Mouse (Mus musculus) heart, embryonic 13.5 days (tissue): ENCODE results near the gene Tnfsf13. TPM values are rescaled to one million over a fixed set of nuclear protein-coding genes. Genes with fewer than 3 reads are reported as not detected.

Experiments used
- ATAC-seq: fragments of 200-750 bp; cut with Nextera tagmentation; 2 replicates; pipeline ENCODE4 v1.8.0; 2017; ENCODE audit warnings: moderate TSS enrichment; ENCODE audit not compliant: insufficient number of reproducible peaks, low FRiP score, low TSS enrichment; ENCODE audit errors: extremely low read depth
- H3K27ac ChIP-seq: fragments of 300-500 bp; sonication (generic); replicated peaks from 2 replicates; pipeline ENCODE4 v1.5.1; 2015; ENCODE audit warnings: moderate library complexity, mild to moderate bottlenecking, inconsistent platforms
- H3K27me3 ChIP-seq: fragments of 300-500 bp; sonication (generic); replicated peaks from 2 replicates; pipeline ENCODE4 v1.6.1; 2015; ENCODE audit warnings: mild to moderate bottlenecking, inconsistent platforms
- H3K36me3 ChIP-seq: fragments of 300-500 bp; sonication (generic); 2 replicates; pipeline ENCODE4 v1.6.1; 2015; ENCODE audit warnings: mild to moderate bottlenecking, inconsistent platforms
- H3K4me1 ChIP-seq: fragments of 300-500 bp; sonication (generic); 2 replicates; pipeline ENCODE4 v1.6.1; 2015; ENCODE audit warnings: inconsistent platforms
- H3K4me2 ChIP-seq: fragments of 300-500 bp; sonication (generic); 2 replicates; pipeline ENCODE4 v1.6.1; 2015; ENCODE audit warnings: inconsistent platforms, mild to moderate bottlenecking, moderate library complexity
- H3K4me3 ChIP-seq: fragments of 300-500 bp; sonication (generic); 2 replicates; pipeline ENCODE4 v1.5.1; 2015; ENCODE audit warnings: moderate library complexity, mild to moderate bottlenecking, inconsistent platforms
- H3K9ac ChIP-seq: fragments of 300-500 bp; sonication (generic); 2 replicates; pipeline ENCODE4 v1.6.1; 2015; ENCODE audit warnings: inconsistent platforms, mild to moderate bottlenecking, moderate library complexity
- H3K9me3 ChIP-seq: fragments of 300-500 bp; sonication (generic); 2 replicates; pipeline ENCODE4 v1.6.1; 2016; ENCODE audit warnings: inconsistent platforms
- WGBS: fragments of 180-500 bp; shearing (Covaris S2); methylation state at CpG from one replicate; pipeline ENCODE4 v1.1.7; 2015; ENCODE audit warnings: mixed read lengths; 5-methylcytosine and 5-hydroxymethylcytosine counted together
- polyA plus RNA-seq: library from polyadenylated mRNA; unstranded; fragments of >200 nt; fragmentation: Nextera tagmentation; extraction: Ambion mirVana; gene quantifications from 2 replicates; pipeline ENCODE4 v1.2.1, GENCODE M21; 2015

Gene Tnfsf13
- polyA plus RNA-seq, 1 experiment from 2014 or later = 0.23 TPM

DNA sequence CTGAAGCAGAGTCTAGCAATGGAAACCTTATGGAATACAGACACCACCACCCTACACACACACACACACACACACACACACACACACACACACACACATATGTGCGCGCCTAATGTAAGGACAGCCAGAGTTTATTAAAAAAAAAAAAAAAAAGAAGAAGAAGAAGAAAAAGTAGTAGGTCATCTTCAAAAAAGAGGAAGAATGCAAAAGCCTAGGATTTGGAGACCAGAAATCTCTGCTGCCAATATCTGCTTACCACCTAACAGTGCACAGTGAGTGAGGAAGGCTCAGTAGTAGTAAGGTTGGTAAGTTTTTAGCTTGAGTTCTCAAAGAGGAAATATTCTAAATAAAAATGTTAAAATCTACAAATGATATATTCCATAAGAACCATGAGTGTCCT, 6.4 kb downstream of the Tnfsf13 start:
- Histone ChIP-seq H3K9me3 (no peaks in the 10 kb centered on the region), H3K4me3 (no peak overlapping the region), H3K27ac (no peak overlapping the region), H3K9ac (no peak overlapping the region), H3K36me3 (peaks cover 64% of the 10 kb centered on the region), H3K4me2 (peak overlapping the region; percentile 17; the same call in 1 of the 2 replicates), H3K4me1 (peaks cover 34% of the 10 kb centered on the region), H3K27me3 (no peaks in the 10 kb centered on the region)
- no peak for ATAC-seq
- WGBS = 100% methylated on average over 2 of the region's 2 CpGs

DNA sequence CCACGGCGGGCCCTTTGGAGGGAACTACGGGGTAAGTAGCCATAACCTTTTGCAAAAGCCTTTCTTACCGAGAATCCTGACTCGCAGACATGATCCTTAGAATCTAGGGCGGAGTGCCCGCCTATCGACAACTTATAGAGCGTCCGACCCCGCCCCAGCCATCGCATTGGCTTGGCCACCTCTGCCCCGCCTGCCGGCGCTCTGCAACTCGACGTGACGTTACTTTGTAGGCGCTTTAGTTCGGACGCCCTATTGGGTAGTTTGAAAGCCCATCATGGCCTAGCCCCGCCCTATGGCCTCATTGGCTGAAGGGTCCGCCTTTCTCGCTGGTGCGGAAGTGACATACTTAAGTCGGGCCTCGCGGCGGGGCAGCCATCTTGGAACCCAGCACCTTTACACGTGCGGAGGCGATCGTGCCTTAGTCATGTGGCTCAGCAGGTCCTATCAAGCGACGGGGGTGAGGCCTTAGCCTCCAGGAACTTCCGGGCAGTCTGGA, 13.3 kb downstream of the Tnfsf13 start, which contains the start of gene Eif4a1:
Gene Eif4a1, minus strand, starts transcription at position 213 of the 496 bp plus-strand sequence.
- 0% methylated on average over 36 of the region's 36 CpGs for WGBS
- Histone ChIP-seq H3K4me3 (peak within 1 kb of the TSS; percentile 100), H3K9ac (peak within 1 kb of the TSS; percentile 100), H3K36me3 (peaks cover 82% of the 10 kb centered on the region), H3K27me3 (no peaks in the 10 kb centered on the region), H3K4me1 (peaks cover 28% of the 10 kb centered on the region), H3K4me2 (peak within 1 kb of the TSS; percentile 95), H3K27ac (peak within 1 kb of the TSS; percentile 99), H3K9me3 (no peaks in the 10 kb centered on the region)
- peak; percentile 94 for ATAC-seq

DNA sequence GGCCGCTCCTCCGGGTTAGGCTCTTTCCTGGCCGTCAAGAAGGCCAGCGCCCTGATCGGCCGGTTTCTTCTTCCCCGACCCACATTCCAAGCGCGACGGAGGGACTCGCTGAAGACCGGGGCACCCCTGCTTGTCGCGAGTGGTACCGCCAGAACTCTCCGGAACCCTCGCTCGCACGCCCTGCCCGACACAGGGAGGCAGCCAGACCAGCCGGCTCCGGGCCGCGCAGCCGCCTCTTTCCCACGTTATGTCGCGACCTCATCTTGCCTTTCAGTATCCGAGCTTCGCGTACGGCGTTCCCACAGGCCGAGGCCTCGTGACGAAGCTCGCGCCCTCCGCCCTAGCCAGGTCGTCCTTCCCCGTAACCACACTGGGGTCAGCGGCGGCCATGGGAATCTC, 13.9 kb downstream of the Tnfsf13 start:
- no peak for ATAC-seq
- WGBS = under 1% methylated on average over 43 of the region's 43 CpGs
- Histone ChIP-seq H3K9me3 (no peaks in the 10 kb centered on the region), H3K4me1 (peaks cover 28% of the 10 kb centered on the region), H3K4me2 (peak overlapping the region; percentile 95), H3K9ac (peak overlapping the region; percentile 100), H3K4me3 (peak overlapping the region; percentile 100), H3K36me3 (peaks cover 81% of the 10 kb centered on the region), H3K27ac (peak overlapping the region; percentile 99), H3K27me3 (no peaks in the 10 kb centered on the region)

DNA sequence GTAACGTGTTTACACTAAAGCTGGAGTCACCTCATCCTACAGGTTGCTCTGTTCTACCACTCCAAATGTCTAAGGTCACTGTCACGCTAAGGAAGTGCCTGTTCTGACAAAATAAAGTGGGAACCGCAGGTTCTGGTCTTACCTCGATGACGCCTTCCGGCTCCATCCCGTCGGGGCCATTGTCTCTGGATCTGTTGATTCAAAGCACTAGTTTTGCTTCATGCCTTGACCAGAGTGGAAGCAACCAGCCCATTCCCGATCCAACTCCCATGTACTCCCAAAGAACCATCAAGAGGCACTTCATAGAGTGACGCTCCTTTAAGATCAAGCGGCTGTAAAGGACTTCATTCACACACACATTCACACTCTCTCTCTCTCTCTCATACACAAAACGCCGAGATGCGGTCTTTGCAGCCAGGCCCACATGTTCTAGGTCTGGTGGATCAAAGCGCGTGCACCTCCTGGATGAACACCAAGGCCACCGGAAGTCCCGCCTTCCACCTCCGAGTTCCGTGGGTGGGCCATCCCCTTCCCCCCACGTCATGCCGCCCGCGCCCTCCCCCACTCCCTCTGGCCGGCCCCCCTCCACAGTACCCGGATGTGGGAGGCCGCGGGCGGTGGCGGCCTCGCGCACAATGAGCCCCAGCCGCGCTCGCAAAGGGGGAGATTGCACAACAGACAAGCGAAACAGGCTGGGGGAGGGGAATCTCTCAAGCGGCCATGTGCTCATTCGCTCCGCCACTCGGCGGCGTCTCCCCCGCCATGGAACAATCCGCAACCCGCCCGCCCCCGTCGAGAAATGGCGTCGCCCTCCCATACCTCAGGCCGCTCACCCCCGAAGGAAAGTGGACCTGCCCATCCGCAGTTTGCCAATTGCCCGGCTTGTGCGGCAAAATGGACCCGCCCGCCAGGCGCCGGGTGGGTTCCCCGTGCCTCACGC, 14.5 kb downstream of the Tnfsf13 start:
- peaks cover 81% of the 10 kb centered on the region for H3K36me3 ChIP-seq
- no peaks in the 10 kb centered on the region for H3K27me3 ChIP-seq
- ATAC-seq = peak; percentile 56
- H3K4me1 ChIP-seq = peaks cover 28% of the 10 kb centered on the region
- no peaks in the 10 kb centered on the region for H3K9me3 ChIP-seq
- peak overlapping the region; percentile 100 for H3K9ac ChIP-seq
- peak overlapping the region; percentile 99 for H3K27ac ChIP-seq
- H3K4me3 ChIP-seq = peak overlapping the region; percentile 100
- peak overlapping the region; percentile 95 for H3K4me2 ChIP-seq
- under 1% methylated on average over 61 of the region's 61 CpGs for WGBS

DNA sequence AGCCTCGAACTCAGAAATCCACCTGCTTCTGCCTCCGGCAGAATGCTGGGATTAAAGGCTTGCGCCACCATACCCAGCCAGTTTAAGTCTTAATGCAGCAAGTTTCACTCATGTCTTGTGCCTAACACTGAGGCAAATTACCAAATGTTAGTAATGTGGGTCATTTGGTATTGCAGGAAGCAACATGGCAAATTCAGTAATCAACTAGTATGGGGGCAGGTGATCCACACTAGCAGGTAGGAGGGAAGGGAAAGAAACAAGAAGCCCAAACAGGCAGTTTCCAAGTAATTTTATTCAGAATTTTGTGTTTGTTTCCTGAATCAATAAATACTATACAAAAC, 18.9 kb downstream of the Tnfsf13 start:
- no peak for ATAC-seq

DNA sequence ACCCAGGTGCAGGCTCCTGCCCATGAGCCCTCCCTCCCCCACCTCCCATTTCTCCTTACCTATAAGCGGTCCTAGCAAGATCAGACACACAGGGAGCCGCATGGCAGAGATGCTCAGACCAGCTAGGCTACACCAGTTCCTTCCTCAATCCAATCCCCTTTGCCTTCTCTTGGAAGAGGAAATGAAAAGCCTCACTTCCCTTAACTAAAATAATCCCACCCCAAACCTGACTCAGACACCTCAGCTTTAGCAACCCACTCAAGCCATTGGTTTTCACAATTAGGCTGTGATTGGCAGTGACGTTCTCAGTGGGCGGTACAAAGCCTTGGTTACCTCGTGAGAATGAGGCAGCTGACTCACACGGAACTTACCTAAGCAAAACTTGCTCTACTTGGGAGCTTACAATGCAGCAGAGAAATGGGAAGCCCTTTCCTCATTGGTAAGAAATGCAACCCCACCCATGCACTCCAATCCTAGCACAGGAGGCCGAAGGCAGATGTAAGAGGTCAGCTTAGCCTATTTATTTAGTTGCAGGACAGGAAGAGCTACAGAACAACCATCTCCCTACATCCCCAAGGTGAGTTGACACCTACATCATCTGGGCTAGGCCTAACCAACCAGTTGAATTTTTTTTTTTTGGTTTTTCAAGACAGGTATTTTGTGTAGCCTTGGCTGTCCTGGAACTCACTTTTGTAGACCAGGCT, 19.5 kb downstream of the Tnfsf13 start, which contains the start of gene Cd68:
Gene Cd68, minus strand, starts transcription at position 193 of the 704 bp plus-strand sequence.
- H3K4me3 ChIP-seq = no peak within 1 kb of the TSS
- peaks cover 75% of the 10 kb centered on the region for H3K36me3 ChIP-seq
- 32% methylated on average over 7 of the region's 7 CpGs for WGBS
- H3K4me2 ChIP-seq = no peak within 1 kb of the TSS
- no peaks in the 10 kb centered on the region for H3K9me3 ChIP-seq
- ATAC-seq = no peak
- 0 out of 2 replicates have a peak within 1 kb of the TSS, but pooled peaks have one; percentile 6 for H3K27ac ChIP-seq
- peaks cover 42% of the 10 kb centered on the region for H3K4me1 ChIP-seq
- H3K9ac ChIP-seq = no peak within 1 kb of the TSS
- no peaks in the 10 kb centered on the region for H3K27me3 ChIP-seq

More for the DNA sequence above, 18.9 kb downstream of the Tnfsf13 start:
- Histone ChIP-seq H3K4me2 (no peak overlapping the region), H3K4me1 (peaks cover 36% of the 10 kb centered on the region), H3K9ac (no peak overlapping the region), H3K9me3 (no peaks in the 10 kb centered on the region), H3K27me3 (no peaks in the 10 kb centered on the region), H3K27ac (0 out of 2 replicates have a peak overlapping the region, but pooled peaks have one; percentile 6), H3K36me3 (peaks cover 75% of the 10 kb centered on the region), H3K4me3 (no peak overlapping the region)
- whole genome bisulfite sequencing = 77% methylated on average over 3 of the region's 3 CpGs

DNA sequence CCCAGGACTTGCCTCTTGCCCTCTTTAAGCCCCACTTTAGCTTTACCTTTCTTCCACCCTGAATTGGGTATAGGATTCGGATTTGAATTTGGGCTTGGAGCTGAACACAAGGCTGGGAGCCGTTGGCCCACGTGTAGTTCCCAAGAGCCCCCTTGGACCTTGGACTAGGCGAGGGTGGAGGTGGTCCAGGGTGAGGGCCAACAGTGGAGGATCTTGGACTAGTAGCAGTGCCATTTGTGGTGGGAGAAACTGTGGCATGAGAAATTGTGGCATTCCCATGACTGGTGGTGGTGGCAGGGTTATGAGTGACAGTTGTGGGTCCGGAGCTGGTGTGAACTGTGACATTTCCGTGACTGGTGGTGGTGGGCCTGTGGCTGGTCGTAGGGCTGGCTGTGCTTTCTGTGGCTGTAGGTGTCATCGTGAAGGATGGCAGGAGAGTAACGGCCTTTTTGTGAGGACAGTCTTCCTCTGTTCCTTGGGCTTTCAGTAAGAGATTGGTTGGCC, 20.1 kb downstream of the Tnfsf13 start:
- Histone ChIP-seq H3K9me3 (no peaks in the 10 kb centered on the region), H3K4me2 (no peak overlapping the region), H3K27me3 (no peaks in the 10 kb centered on the region), H3K4me3 (no peak overlapping the region), H3K36me3 (peaks cover 70% of the 10 kb centered on the region), H3K27ac (0 out of 2 replicates have a peak overlapping the region, but pooled peaks have one; percentile 6), H3K9ac (no peak overlapping the region), H3K4me1 (peaks cover 42% of the 10 kb centered on the region)
- WGBS = 73% methylated on average over 9 of the region's 9 CpGs
- no peak for ATAC-seq

DNA sequence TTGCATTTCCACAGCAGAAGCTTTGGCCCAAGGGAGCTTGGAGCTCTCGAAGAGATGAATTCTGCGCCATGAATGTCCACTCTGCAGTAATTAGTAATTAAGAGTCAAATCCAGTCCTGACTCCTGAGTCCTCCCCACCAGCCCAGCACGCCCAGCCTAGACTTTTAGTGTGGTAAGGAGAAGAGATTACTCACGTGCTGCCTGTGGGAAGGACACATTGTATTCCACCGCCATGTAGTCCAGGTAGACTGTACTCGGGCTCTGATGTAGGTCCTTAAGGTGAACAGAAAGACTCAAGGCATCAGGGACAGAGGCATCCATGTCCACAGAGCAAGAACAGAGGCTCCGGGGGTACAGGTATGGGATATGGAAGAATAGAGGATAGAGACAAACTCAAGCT, 20.7 kb downstream of the Tnfsf13 start:
- Histone ChIP-seq H3K4me3 (no peak overlapping the region), H3K4me1 (peaks cover 35% of the 10 kb centered on the region), H3K27me3 (no peaks in the 10 kb centered on the region), H3K4me2 (no peak overlapping the region), H3K9ac (no peak overlapping the region), H3K27ac (no peak overlapping the region), H3K36me3 (peaks cover 65% of the 10 kb centered on the region), H3K9me3 (no peaks in the 10 kb centered on the region)
- 93% methylated on average over 7 of the region's 7 CpGs for WGBS
- no peak for ATAC-seq

DNA sequence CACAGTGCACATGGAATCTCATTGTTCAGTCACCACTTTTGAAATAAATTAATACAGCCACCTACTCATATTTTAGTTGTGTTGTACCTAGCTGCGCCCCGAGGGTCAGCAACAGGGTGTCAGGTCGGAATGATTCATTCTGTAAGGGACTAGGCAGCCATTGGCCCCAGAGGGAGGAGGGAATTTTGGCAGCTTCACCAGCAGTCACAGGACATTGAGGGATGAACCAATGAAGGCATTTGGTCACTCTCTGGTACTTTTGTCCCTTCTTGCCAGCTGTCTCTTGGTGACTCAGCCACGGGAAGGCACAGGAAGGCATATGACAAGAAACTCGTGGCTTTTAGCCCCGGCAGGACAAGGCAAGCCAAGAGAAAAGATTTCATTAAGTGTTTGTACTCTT, 21.8 kb downstream of the Tnfsf13 start:
- H3K27me3 ChIP-seq = no peaks in the 10 kb centered on the region
- peak overlapping the region; percentile 99 for H3K27ac ChIP-seq
- H3K4me2 ChIP-seq = peak overlapping the region; percentile 74; the same call in 1 of the 2 replicates
- no peak for ATAC-seq
- peaks cover 65% of the 10 kb centered on the region for H3K36me3 ChIP-seq
- H3K9me3 ChIP-seq = no peaks in the 10 kb centered on the region
- H3K4me3 ChIP-seq = no peak overlapping the region
- peaks cover 25% of the 10 kb centered on the region for H3K4me1 ChIP-seq
- WGBS = 84% methylated on average over 6 of the region's 6 CpGs
- no peak overlapping the region for H3K9ac ChIP-seq

DNA sequence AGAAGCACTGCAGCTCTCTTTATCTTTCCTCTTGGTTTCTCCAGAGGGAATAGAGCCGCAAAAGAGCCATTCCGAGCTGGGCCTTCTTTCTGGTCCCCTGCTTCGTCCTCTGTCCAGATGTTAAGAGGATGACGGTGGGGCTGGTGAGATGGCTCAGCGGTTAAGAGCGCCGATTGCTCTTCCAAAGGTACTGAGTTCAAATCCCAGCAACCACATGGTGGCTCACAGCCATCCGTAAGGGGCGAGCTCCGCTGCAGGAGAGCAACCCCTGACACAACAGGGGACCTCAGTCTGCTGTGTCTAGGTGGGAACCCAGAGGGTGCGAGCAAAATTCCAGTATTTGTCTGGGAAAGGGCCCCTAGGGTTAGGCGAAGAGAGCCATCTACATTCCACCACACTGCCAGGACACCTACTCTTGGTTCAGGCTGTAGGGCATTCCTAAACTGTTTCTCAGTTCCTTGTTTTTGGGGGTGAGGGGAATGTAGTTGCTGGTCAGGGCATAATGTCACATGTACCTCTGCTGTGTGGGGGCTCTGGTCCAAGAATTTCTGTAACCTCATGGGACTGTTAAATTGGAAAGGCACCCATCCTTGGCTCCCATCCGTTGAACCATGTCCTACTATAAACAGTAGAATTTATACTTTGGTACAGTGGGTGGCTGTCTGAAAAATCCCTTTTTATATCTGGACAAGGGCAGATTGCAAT, 22.5 kb downstream of the Tnfsf13 start:
- peaks cover 65% of the 10 kb centered on the region for H3K36me3 ChIP-seq
- no peaks in the 10 kb centered on the region for H3K9me3 ChIP-seq

More for the DNA sequence above, 22.5 kb downstream of the Tnfsf13 start:
- H3K27ac ChIP-seq = peak overlapping the region; percentile 99
- peak overlapping the region; percentile 74 for H3K4me2 ChIP-seq
- WGBS = 62% methylated on average over 13 of the region's 13 CpGs
- no peak for ATAC-seq
- H3K9ac ChIP-seq = peak overlapping the region; percentile 88
- peak overlapping the region; percentile 63 for H3K4me3 ChIP-seq
- H3K4me1 ChIP-seq = peaks cover 23% of the 10 kb centered on the region
- H3K27me3 ChIP-seq = no peaks in the 10 kb centered on the region
